Mouse (Mus musculus): ENCODE measurements at regions not wholly inside any gene's neighbourhood (a gene's known extent, or its start where the extent isn't known, plus 50 kb on each side); places are given as distances from the start of the nearest gene placed in this dataset.

DNA sequence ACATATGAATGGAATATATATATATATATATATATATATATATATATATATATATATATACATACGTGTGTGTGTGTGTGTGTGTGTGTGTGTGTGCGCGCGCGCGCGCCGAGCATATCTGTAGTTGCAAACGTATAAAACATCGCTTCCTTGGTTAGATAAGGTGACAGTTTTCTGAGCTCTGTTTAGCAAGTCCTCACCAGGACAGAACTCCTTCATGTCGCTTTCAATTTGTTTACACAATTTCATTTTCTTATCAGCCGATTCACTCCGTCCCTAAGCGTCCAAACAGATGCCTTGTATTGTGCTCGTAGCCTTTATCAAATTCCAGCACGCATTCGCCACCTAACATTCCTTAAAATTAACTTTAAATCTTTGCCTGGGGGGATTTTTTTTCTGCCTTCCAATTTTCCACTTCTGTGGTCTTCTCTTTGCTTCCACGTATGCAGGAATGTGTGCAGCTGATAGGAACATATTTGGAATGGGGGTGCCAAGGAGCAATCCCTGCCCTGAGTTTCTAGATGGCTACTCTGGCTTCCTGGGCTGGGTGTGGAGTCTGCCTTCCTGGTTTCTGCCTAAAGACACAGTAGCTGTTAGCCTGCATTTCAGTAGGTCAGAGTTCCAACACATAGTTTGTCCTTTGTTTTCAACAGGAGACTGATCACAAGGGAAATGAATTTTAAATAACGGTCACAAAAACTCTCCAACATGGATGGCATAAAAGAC is 575.7 kb downstream of the Robo2 start:
- intact Hi-C loops (cut with DNase I), result no loop called here
- peak in 1 of 2 experiments; percentile 2 for DNase-seq

DNA sequence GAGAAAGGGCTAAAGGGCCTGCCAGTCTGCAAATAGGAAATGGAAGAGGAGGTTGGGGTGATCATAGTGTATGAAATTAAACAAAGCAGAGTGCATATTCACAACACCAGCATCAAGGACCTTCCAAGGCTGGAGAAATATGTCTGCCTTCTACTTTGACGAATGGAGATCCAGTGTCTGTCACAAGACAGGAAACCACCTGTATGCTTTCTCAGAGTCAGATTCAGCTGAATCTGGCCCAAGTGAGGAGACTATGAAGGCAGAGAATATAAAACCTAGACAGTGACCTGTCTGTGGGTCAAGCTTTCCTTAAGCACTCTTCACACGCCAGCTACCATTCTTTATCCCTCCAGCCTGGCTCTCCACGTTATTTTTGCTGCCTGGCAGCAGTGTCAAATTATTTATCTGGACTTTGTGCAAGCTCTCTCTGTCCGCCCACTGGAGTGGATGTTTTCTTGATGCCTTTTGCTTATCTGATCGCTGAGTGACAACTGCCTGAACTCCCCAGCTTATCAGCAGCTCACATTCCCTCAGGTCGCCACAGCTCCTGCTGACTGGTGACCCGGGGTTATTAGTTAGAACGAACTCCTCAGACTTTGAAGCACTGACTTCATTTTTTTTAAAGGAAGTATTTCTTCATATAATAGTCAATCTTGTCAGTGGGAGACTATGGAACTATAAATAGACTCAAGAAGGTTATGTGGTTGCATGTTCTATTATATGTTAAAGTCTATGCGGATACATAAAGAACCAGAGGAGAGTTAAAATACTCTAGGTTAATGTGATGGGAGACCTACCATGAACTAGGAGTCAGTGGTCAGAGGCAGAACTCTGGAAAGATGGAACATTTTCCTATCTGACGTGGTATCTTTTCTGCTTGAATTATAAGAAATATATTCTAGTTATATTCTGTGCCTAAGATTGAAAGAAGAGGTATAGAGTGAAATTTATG is 590.0 kb downstream of the Robo2 start:
- no peak for DNase-seq

DNA sequence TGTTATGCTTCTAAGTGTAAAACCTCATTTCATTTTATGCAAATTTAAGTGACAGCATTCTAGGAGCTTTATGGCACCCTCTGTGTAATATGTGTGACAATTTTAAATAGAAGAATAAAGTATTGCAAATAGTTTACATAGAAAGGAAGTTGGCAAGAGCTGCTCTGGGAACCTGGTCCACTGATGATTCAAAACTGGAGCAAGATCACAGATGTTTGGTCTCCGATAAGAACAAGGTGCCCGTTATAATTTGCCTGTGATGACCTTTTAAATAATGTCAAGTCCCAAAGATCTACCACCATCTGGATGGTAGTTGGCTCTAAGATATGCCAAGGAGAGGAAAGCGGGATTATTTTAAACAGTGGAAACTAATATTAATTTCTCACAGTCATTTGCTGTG is 607.1 kb downstream of the Robo2 start:
- intact Hi-C loops (cut with DNase I), result no loop called here
- no peak for DNase-seq

More for the DNA sequence above, 590.0 kb downstream of the Robo2 start:
- intact Hi-C loops (cut with DNase I), result no loop called here

DNA sequence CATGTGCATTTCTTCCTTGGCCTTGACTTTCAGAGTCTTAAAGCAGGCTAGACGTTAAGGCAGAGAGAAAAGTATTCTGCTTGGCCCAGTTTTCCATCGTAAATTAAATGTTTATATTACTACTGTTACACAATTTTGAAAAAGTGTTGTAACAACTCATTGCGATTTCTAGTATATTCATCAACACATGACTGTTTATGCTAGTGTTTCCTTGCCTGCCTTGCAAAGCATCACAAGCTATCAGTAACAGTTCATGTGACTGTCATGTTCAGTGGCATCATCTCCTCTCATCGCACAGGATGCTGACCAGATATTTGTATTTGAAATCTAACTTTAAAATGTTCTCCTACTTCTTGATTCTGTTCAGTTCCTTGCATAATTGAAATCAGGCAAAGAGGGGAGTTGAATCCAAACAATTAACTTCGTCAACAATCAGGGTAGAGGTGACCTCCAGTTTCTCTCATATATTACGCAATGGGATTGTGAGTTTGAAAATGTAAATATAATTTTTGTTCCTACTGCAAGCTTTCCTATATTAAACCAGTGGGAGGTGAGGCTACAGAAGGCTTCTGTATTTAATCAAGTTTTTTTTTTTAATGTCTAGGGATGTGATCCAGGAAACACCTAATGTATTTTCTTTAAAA is 615.0 kb downstream of the Robo2 start:
- intact Hi-C loops (cut with DNase I), result no loop called here
- no peak for DNase-seq

DNA sequence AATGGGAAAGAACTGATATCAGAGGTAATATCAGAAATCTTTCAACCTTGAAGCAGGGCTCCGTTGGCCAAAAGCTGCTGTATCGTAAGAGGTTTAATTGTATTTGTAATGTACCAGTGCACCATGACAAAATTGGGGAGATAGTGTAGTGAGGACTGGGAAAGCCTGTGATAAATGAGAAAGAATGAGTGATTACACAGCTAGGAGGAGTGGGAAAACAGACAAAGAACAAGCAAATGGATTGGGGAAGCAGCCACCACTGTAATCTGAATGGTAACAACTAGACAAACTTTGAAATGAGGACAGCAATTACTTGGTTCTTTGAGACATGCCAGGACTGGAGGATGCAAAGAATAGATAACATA is 626.6 kb downstream of the Robo2 start:
- intact Hi-C loops (cut with DNase I), result no loop called here

DNA sequence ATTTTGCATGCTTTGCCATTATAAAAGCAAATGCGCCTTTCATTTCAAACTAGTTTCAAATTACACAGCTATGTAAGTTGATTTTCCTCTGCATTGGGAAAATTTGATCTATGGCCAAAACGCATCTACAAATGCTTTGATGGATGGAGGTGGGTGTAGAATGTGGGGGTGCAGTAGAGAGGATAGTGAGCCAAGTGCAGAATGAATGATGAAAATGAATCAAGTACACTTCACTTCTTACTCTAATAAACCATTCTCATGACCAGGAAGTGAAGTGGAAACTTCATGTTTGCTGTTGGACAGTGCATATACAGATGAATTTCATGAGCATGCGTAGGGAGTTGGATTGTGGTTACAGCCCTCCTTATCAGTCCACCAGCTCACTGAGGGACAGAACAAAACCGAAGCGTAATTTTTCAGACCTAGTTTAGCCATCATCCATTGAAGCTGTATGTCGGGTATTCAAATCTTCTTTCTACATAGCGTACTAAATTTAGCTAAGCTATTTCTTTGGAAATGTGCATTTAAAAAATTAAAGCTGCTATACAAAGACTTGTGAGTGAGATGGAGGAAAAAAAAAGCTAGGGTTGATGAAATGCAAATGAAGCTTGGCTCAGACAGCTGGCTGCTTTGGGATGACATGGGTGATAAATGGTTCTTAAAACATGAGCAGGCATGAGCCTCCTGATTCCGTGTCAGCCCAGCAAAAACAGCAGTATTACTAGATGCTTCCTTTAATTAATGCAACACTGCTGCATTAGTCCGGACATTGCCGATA is 627.1 kb downstream of the Robo2 start:
- DNase-seq, result no peak
- intact Hi-C loops (cut with DNase I), result no loop called here

More for the DNA sequence above, 626.6 kb downstream of the Robo2 start:
- no peak for DNase-seq

DNA sequence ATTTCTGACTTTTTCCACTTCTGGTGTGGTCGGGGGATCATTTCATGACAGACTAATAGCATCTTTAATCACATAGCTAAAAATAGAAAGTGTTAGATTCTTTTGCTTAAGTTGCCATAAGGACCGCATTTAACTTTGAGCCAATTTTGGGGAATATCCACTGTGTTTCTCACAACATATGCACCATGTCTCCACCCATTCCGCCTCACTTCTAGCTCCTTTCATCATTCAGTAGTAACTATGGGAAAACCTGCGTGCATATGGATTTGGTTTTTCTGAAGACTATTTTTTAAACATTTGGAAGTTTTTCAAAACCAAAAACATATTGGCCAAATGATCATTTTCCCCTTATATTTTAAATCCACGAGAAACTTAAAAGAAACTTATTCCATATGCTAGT is 639.2 kb downstream of the Robo2 start:
- intact Hi-C loops (cut with DNase I), result no loop called here
- no peak for DNase-seq

DNA sequence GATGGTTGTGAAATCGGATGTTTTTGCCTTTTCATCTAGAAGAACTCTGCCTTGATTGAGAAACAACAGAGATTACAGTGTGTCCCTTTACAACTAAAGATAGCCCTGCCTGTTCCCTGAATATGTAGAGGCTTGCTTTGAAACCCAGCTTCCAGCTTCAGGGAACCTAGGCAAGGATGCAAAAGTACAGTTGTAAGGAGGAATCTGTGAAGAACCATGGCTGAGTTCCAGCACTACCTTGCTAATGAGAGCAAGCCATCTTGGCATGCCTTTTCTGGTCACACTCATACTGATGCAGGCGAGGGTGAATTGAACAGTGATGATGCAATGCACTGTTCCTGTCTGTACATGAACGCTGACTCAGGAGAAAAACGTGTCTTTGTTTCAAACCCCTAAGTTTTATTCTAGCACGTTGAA is 641.2 kb downstream of the Robo2 start:
- peak; percentile 2 to 9 for DNase-seq
- intact Hi-C loops (cut with DNase I), result no loop called here

DNA sequence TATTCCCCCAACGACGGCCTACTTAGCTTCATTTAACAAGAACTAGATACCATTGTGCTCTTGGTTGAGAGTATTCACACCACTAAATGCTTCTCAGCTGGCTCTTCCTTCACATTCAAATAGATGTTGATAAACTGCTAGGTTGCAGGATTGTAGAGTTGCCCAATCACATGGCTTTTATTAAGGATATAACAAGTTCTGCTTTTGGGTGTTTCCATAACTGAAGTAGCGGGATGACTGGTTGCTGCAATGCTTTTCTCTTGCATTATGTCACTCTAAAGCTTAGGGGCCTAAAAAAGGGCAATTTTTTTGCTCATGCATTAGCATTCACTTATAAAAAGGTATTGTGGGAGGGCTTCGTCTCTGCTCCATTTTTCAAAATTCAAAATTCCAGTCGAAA is 641.9 kb downstream of the Robo2 start:
- intact Hi-C loops (cut with DNase I), result no loop called here
- no peak for DNase-seq

DNA sequence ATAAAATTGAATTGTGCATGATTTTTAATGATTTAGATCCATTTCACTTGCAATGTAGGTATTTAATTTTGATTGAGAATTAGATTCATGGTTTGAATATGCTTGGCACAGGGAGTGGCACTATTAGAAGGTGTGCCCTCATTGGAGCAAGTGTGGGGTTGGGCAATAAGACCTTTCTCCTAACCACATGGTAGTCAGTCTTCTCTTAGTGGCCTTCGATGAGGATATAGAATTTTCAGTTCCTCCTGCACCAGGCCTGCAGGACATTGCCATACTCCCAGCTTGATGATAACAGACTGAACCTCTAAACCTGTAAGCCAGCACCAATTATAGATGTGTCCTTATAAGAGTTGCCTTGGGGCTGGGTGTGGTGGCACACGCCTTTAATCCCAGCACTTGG is 642.9 kb downstream of the Robo2 start:
- intact Hi-C loops (cut with DNase I), result no loop called here

DNA sequence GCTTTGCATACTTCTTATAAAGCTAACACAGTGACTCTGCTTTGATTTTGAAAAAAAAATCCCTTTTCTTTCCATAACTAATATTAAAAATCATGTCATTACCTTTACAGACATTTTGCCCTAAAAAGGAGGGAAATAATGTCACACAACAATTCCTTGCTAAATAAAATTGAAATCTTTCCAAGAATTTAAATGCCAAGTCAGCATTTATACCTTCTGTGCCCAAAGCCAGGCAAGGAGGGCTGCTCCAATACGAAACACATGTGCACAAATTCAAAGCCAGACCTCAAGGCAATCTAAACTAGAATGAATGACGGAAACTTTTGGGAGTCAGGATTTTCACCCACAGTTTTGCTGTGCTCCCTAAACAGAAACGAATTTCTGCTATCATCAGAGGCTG is 646.4 kb downstream of the Robo2 start:
- no peak for DNase-seq
- intact Hi-C loops (cut with DNase I), result no loop called here

More for the DNA sequence above, 642.9 kb downstream of the Robo2 start:
- no peak for DNase-seq

DNA sequence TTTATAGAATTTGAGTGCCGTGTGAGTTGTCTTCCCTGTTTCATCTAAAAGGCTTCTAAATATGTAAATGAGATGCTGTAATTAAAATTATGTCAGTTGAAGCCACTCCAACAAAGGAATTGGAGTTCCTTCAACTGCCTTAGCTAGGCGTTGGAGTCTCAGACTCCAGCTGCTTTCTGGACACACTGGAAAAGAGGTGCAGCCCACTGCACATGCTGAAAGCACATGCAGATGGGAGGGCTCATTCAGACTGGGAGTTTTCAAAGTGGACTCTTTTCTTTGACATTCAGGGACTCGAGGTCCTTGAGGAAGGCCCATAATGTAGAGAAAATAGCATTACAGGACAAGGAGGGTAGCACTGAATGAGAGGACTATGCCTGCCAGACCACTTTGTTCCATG is 650.7 kb downstream of the Robo2 start:
- DNase-seq, result no peak
- intact Hi-C loops (cut with DNase I), result no loop called here

DNA sequence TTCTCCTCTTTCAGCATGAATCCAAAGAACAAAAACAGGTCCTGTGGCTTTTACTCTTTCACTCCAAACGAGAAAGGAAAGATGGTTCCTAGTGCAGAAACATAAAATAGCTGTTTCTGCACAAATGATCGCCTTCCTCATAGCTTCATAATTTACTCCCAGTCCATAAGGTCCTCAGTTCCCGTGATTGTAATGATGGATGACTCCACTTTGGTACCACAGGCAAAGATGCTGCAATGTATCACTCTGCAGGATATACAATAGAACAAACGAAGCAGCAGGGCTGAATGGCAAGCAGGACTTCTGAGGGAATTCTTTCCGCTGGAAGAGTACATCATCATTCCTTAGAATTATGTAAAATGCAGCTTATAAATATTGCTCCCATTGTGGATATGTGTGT is 652.8 kb downstream of the Robo2 start:
- DNase-seq, result no peak
- intact Hi-C loops (cut with DNase I), result no loop called here

DNA sequence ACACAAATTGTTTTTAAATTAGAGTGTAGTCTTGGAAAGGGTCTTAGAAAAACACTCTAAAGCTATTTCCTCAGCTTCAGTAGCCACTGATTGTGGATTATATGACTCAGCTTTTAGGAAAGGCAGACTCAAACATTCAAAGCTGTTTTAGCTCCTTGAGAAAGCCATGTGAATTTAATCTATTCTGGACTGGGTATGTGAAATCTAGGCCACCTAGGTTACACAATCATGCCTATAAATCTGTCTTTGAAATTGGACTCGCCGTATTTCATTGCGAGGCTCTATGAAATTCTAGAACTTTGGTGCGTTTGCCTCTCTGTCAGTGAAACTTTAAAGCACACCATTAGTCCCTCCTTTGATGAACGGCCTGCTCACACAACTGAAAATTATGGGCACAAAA is 657.3 kb downstream of the Robo2 start:
- no peak for DNase-seq
- intact Hi-C loops (cut with DNase I), result no loop called here

DNA sequence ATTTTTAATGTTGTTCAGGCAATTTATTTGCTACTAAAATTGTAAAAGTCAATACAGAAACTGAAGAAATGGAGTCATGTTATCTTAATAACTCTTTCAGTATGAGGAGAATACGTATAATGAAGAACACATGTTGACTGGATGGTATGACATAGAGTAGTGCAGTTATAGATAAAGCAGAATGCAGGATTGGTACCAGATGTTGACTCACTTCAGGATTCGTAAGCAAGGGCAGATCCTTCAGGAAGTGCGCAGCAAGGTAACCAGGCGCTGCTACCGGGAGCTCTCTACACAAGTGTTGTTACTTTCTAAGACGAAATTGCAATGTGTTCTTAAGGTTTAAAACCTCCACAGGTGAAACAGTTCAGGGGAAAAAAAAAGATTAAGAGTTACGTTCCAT is 683.3 kb downstream of the Robo2 start:
- intact Hi-C loops (cut with DNase I), result no loop called here
- no peak for DNase-seq

DNA sequence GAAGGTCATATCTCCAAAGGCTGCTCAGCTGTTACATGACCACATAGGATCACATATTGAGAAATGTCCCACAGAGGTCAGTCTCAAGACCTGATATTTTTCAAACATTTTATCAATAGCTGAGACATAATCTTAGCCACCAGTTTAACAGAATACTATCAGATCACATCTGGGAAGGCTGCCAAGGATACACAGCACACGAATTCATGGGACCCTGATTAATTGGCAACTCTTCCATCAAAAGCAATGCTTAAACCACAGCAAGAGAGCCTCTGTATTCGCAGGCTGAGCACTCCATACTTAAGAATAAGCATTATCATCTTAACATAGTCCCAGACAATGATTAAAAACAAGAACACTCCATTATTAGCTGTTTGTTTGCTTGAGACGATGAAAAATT is 691.9 kb downstream of the Robo2 start:
- DNase-seq, result no peak

DNA sequence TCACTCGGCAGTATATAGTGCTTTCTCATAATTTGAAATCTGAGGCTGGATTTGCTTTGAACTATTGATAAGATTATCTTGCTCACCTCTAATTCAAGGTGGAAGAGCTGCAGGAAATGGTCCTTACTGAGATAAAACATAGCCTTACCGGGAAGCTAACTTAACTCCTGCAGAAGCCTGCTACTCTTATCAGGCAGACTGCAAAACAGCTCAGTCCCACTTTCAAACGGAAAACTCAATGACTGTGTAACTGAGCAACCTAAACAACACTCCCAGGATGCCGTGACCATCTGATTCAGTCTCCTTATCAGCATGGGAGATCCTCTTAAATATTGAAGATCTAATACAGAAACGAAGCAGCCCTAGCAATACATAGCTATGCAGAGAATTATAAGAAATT is 695.3 kb downstream of the Robo2 start:
- intact Hi-C loops (cut with DNase I), result no loop called here
- no peak for DNase-seq

More for the DNA sequence above, 691.9 kb downstream of the Robo2 start:
- intact Hi-C loops (cut with DNase I), result no loop called here

DNA sequence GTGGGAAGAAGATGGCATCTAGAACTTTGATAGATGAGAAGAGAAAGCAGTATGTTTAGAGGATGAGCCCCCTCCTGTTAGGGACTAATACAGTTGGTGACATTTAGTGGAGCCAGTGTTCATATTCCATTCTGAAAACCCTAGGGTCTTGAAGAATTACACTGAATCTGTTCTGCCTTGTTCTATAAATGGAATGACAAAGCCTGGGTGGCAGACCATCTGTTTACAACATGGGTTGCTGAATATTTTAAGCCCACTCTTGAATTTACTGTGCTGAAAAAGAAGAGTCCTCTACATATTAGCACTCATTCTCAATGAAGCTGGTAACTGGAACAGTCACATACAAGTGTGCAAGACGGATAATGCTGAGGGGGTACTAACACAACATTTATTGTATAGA is 704.6 kb downstream of the Robo2 start:
- no peak for DNase-seq
- intact Hi-C loops (cut with DNase I), result no loop called here

DNA sequence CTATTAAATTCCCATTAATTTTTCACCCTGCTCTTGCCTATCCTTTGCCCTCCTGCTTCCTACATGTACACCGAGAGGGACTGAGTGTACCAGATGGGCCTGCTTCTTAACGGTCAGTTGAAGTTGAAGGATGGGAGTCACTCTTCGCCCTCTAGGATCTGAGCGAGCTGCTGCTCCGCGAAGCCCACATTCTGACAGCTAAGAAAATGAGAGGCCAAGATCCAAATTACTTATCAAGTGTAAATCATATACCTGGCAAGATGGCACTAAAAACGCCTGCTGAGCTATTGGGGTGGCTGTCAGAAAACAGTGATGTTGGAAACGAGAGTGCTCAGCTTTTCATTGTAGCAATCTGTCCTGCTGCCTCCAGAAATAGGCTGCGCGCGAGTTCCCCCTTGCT is 722.4 kb downstream of the Robo2 start:
- DNase-seq, result no peak
- intact Hi-C loops (cut with DNase I), result no loop called here

DNA sequence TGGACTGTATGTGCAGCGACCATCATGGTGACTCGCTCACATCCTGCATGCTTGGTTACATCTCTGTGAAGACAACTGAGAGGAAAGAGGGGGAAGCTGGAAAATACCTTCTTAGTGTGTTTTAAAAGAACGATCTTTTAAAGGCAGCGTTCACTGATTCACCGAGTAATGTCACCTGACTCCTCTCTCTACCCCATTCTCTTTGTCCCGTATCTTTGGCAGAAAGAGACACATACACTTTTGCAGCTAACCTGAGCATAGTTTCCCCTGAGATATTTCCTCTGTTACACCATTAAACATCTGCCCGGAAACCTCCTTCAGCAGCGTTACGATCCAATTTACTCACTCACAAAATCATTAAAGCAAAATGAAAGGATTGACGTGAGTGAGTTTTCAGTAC is 731.8 kb downstream of the Robo2 start:
- intact Hi-C loops (cut with DNase I), result no loop called here
- no peak for DNase-seq

DNA sequence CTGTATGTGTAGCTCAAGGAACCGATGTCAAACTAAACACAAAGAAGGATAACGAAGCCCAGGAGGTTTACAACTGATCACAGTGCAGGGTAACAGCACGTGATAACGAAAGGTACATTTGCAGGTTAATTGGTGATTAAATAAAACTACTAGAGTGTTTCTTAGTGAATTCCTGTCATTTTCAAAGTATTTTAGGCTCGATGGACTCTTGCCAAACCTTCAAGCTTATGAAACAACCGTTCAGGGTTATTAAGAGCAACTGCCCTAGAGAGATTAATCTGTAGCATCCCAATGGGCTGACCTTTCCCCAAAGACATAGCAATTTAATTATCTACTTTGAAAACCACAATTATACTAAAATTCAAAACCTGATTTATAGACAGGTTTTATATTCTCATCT is 741.1 kb downstream of the Robo2 start:
- intact Hi-C loops (cut with DNase I), result no loop called here
- DNase-seq, result no peak
